Mouse (Mus musculus) midbrain, embryonic 10.5 days (tissue): ENCODE measurements at regions not wholly inside any gene's neighbourhood (a gene's known extent, or its start where the extent isn't known, plus 50 kb on each side); places are given as distances from the start of the nearest gene placed in this dataset.

Source experiments
- DNase-seq: peaks from one replicate; pipeline ENCODE4 v3.0.0-alpha.2; 2017; ENCODE audit warnings: low spot score
- H3K27ac ChIP-seq: fragments of 300-500 bp; sonication (generic); replicated peaks from 2 replicates; pipeline ENCODE4 v1.5.1; 2016; ENCODE audit warnings: mild to moderate bottlenecking
- H3K27me3 ChIP-seq: fragments of 300-500 bp; sonication (generic); 2 replicates; pipeline ENCODE4 v1.6.1; 2016; ENCODE audit warnings: low read depth, mild to moderate bottlenecking; ENCODE audit not compliant: poor library complexity, severe bottlenecking
- H3K36me3 ChIP-seq: fragments of 300-500 bp; sonication (generic); 2 replicates; pipeline ENCODE4 v1.6.1; 2016; ENCODE audit warnings: mild to moderate bottlenecking, moderate library complexity
- H3K4me1 ChIP-seq: fragments of 300-500 bp; sonication (generic); 2 replicates; pipeline ENCODE4 v1.6.1; 2016
- H3K4me3 ChIP-seq: fragments of 300-500 bp; sonication (generic); 2 replicates; pipeline ENCODE4 v1.5.1; 2016; ENCODE audit warnings: mild to moderate bottlenecking, moderate library complexity
- H3K9me3 ChIP-seq: fragments of 300-500 bp; sonication (generic); replicated peaks from 2 replicates; pipeline ENCODE4 v1.6.1; 2016; ENCODE audit warnings: mild to moderate bottlenecking
- WGBS: fragments of 180-500 bp; shearing (Covaris S2); methylation state at CpG from one replicate; pipeline ENCODE4 v1.1.7; 2016; 5-methylcytosine and 5-hydroxymethylcytosine counted together

DNA sequence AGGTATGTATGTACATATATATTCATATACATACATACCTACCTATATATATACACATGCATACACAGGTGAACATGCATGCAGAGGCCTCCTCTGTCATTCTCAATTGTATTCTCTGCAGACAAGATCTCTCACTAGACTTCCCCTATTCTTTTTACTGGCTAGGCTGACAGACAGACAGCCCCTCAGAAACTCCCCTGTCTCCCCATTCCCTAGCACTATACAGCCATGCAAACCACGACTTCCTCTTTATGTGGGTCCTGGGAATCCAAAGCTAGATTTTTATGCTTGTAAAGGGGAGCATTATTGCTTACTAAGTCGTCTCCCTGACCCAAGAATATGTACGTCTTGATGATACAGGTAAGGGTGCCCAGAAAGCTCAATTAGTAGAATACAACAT lies 86.9 kb downstream of the Fam124b start:
- Histone ChIP-seq H3K27me3 (no peaks in the 10 kb centered on the region), H3K4me1 (no peaks in the 10 kb centered on the region), H3K4me3 (no peak overlapping the region), H3K9me3 (no peaks in the 10 kb centered on the region), H3K36me3 (no peaks in the 10 kb centered on the region), H3K27ac (no peak overlapping the region)
- 76% methylated on average over 3 of the region's 3 CpGs for WGBS
- DNase-seq: no peak

DNA sequence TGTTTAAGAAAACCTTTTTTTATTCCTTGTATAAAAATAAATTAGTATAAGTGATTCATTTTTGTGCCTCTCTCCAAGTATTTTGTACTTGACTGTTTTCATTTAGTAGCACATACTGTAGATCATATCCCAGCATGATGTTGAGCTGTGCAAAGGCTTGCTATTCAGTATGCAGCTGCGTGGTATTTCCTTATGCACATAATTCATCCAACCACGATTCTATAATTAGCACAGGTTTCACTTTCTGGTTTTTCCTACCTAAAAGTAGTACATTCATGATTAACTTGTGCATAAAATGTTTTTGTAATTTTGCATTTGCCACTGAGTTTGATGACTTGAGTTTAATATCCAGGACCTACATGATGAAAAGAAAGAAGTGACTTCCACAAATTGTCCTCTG lies 94.3 kb downstream of the Fam124b start:
- no peak for DNase-seq
- H3K27me3 ChIP-seq: no peaks in the 10 kb centered on the region
- no peaks in the 10 kb centered on the region for H3K36me3 ChIP-seq
- H3K27ac ChIP-seq: no peak overlapping the region
- no peaks in the 10 kb centered on the region for H3K4me1 ChIP-seq
- H3K4me3 ChIP-seq: no peak overlapping the region
- H3K9me3 ChIP-seq: no peaks in the 10 kb centered on the region
- 93% methylated on average over 2 of the region's 2 CpGs for WGBS

DNA sequence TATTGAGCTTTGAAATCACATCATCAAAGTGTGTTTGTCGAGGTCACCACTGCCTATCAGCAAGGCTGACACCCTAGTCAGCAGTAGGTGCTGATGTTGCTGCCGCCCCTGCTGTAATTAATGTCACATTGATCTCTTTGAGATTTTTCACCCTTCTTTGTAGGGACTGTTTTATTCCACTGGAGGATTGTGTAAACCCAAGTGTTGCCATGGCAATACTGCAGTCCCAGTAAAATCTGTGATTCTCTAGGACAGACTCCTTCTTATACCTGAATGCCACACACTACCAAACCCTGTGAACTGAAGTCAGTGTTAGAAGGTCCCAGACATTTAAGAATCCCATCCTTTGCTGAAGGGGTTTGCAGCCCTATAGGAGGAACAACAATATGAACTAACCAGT lies 102.4 kb downstream of the Fam124b start:
- H3K27ac ChIP-seq: no peak overlapping the region
- WGBS: 61% methylated on average over 2 of the region's 2 CpGs
- H3K9me3 ChIP-seq: no peaks in the 10 kb centered on the region
- no peak overlapping the region for H3K4me3 ChIP-seq
- no peaks in the 10 kb centered on the region for H3K36me3 ChIP-seq
- H3K27me3 ChIP-seq: no peaks in the 10 kb centered on the region
- DNase-seq: no peak
- no peaks in the 10 kb centered on the region for H3K4me1 ChIP-seq

DNA sequence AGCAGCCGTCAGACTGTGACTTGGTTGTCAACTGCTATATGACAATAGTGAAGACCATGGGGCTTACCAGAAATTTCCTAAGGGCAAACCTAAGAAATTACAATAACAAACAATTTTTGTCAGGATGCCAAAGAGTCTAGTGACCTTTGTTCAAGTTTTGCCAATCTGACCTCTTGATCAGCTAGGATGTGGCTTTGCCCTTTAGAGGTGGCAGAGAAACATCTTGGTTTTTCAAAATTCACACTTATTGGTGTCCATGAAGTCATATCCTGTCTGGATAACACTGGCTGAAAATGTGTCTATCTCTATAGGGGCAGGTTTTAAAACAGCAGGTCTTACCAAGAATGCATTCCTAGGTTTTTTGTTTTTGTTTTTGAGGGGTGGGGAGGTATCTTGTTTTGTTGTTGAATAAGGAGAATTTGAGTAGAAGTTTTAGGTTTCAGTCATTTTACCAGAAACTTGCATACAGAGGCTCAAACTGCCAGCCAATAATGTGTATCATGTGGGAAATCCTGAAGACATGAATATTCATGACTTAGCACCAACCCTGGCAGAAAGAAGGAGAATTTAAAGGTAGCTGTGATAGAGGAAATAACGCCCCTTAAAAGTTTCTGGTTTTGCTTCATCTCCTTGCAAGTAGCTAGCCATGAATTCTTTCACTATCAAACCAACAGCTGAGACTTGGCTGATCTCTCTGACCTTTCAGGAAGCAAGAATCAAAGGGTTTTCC lies 110.4 kb downstream of the Fam124b start:
- Histone ChIP-seq H3K27me3 (no peaks in the 10 kb centered on the region), H3K27ac (no peak overlapping the region), H3K9me3 (no peaks in the 10 kb centered on the region), H3K4me1 (no peaks in the 10 kb centered on the region), H3K4me3 (no peak overlapping the region), H3K36me3 (no peaks in the 10 kb centered on the region)
- no peak for DNase-seq
- 82% methylated on average over 2 of the region's 2 CpGs for WGBS

DNA sequence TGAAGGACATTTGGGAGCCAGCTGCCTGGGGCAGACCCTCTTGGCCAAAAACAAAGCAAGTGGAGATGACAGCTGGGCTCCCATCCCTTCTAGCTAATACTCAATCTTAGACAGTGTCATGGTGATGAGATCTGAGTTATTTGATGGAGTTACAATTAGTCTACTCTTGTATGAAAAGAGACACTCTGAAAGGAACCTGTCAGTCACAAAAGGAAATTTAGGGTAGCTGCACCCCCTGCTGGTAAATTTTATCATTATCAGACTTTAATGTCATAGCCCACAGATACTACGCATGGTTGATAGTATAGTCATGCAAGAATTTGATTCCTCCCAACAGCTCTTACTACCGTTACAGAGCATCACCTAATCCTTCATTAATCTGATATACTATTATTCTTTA lies 112.0 kb downstream of the Fam124b start:
- no peaks in the 10 kb centered on the region for H3K9me3 ChIP-seq
- no peak for DNase-seq
- H3K27ac ChIP-seq: no peak overlapping the region
- H3K36me3 ChIP-seq: no peaks in the 10 kb centered on the region
- H3K4me3 ChIP-seq: no peak overlapping the region
- H3K27me3 ChIP-seq: no peaks in the 10 kb centered on the region
- H3K4me1 ChIP-seq: no peaks in the 10 kb centered on the region
- 76% methylated on average over 2 of the region's 2 CpGs for WGBS

DNA sequence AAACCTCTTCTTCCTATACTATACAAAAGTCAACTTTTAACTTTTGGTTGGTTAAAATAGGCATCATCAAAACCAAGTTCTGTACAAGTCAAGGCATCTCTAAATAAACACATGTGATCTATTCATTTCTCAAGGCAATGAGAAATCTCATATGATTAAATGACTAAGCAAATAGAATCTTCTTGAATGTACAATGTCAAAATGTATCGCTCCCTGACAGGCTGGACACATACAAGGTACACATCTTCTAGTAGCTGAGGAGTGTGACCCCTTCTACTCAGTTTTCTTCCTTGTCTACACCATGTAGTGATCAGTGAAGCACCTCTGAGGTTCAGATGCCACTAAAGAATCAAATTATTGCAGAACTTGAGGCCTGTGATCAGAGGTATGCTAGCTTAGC lies 120.0 kb downstream of the Fam124b start:
- Histone ChIP-seq H3K36me3 (no peaks in the 10 kb centered on the region), H3K4me3 (no peak overlapping the region), H3K4me1 (no peaks in the 10 kb centered on the region), H3K27ac (no peak overlapping the region), H3K9me3 (no peaks in the 10 kb centered on the region), H3K27me3 (no peaks in the 10 kb centered on the region)
- no peak for DNase-seq
- 94% methylated on average over 1 of the region's 1 CpGs for WGBS

DNA sequence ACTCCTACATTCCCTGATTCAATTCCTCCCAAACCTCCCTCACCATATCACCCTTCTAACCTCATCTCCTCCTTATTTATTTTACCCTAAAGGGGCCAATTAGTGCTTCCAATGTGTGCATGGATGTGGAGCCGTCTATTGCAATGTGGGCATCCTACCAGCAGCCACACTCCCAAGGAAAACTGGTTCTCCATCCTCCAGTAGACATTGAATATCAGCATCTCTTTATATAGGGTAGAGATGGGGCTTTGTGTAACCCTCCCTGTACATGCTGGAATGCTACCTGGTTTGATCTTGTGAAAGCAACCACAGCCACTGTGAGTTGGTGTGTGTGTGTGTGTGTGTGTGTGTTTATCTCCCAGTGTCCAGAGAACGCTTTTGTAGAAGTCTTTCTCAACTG lies 126.5 kb downstream of the Fam124b start:
- Histone ChIP-seq H3K9me3 (no peaks in the 10 kb centered on the region), H3K4me1 (no peaks in the 10 kb centered on the region), H3K36me3 (no peaks in the 10 kb centered on the region), H3K27ac (no peak overlapping the region), H3K27me3 (no peaks in the 10 kb centered on the region), H3K4me3 (no peak overlapping the region)
- no peak for DNase-seq
- WGBS: 80% methylated on average over 2 of the region's 2 CpGs

DNA sequence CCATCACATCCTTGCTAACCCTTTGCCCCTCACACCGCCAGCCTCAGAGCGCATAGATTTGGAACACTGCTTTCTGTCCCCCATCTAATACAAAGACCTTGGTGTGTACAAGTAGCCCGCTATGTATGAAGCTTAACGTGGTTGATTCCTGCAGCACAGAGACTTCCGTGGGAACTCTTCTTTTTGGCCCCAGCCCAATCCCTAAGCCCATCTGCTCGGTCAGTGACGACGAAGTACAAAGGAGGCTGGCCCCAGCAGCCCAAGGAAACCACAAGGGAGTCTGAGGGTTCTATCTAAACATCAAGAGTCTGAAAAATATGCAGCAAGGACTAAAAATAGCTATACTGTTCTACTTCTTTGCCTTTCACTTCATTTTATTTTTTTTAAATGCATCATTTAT lies 126.9 kb downstream of the Fam124b start:
- no peaks in the 10 kb centered on the region for H3K9me3 ChIP-seq
- H3K27ac ChIP-seq: no peak overlapping the region
- DNase-seq: no peak
- H3K27me3 ChIP-seq: no peaks in the 10 kb centered on the region
- 86% methylated on average over 8 of the region's 8 CpGs for WGBS
- H3K4me1 ChIP-seq: no peaks in the 10 kb centered on the region
- no peak overlapping the region for H3K4me3 ChIP-seq
- H3K36me3 ChIP-seq: no peaks in the 10 kb centered on the region

DNA sequence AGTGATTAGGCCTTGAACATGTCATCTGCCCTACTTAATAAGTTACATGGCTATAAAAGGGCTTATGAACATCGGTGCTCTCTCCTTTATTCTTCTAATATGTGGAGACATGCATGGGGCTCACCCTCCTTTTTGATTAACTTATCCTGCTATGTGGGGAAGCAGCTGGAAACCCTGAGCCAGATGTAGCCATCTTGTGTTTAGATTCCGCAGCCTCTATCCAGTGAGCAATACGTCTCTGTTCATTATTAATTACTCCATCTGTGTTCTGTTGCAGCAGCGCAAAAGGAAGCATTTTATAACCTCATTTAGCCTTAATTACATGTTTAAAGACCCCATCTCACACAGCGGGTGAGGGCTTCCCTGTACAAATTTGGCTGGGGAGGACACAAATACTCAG lies 129.6 kb downstream of the Fam124b start:
- no peaks in the 10 kb centered on the region for H3K4me1 ChIP-seq
- WGBS: 86% methylated on average over 5 of the region's 5 CpGs
- no peak overlapping the region for H3K4me3 ChIP-seq
- H3K27me3 ChIP-seq: no peaks in the 10 kb centered on the region
- no peaks in the 10 kb centered on the region for H3K9me3 ChIP-seq
- H3K36me3 ChIP-seq: no peaks in the 10 kb centered on the region
- no peak for DNase-seq
- H3K27ac ChIP-seq: no peak overlapping the region

DNA sequence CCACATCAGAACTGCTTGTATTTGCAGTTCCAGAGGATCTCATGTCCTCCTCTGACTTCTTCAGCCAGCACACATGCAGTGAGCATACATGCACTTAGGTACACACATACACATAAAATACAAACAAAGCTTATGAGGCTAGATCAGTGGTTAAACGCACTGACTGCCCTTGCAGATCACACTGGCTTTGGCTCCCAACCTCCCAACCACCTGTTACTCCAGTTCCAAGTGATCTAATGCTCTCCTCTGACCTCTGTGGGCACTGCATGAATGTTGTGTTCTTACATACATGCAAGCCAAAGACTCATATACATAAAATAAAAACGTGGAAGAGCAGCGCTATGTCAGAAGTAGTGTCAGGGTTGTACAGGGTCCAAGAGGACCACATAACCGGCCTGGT lies 141.9 kb downstream of the Fam124b start:
- H3K9me3 ChIP-seq: no peaks in the 10 kb centered on the region
- H3K4me3 ChIP-seq: no peak overlapping the region
- WGBS: 87% methylated on average over 4 of the region's 4 CpGs
- H3K27me3 ChIP-seq: no peaks in the 10 kb centered on the region
- no peaks in the 10 kb centered on the region for H3K36me3 ChIP-seq
- H3K4me1 ChIP-seq: no peaks in the 10 kb centered on the region
- no peak overlapping the region for H3K27ac ChIP-seq
- DNase-seq: no peak

DNA sequence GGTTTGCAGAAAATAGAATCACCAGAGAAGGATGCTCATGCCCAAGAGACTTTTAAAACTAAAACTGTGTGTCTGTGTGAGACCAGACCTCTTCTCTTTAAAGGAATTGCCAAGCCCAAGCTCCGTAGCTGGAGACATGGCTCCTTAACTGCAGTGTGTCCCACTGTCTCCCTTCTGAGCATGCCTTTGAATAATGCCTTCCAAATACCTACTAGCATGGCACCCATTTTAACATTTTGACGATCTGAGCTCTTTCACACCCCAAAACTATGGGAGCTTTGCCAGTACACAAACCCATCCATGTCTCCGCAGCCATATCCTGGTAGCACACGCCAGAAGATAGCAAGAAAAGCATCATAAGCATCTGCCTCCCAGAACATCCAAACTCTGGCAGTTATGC lies 143.9 kb downstream of the Fam124b start:
- H3K4me1 ChIP-seq: no peaks in the 10 kb centered on the region
- no peak overlapping the region for H3K27ac ChIP-seq
- 87% methylated on average over 4 of the region's 4 CpGs for WGBS
- H3K36me3 ChIP-seq: no peaks in the 10 kb centered on the region
- H3K27me3 ChIP-seq: no peaks in the 10 kb centered on the region
- no peaks in the 10 kb centered on the region for H3K9me3 ChIP-seq
- DNase-seq: no peak
- no peak overlapping the region for H3K4me3 ChIP-seq

DNA sequence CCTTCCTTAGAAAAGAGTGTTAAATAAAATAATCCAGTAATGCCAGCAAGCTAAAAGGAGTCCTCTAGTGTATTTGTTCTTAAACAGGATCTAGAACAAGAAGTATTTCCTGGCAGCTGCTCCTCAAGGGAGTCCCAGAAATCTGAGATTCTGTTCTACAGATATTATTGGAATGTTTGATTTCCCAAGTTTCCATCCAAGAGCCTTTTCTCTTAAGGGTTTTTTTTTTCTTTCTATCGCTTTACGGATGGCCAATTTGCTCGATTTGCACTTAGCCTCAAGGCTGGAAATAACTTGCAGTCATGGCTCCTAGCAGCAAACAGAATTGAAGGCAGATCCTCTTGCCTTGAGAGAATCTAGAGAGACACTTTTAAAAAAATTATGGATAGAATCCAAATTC lies 144.3 kb downstream of the Fam124b start:
- Histone ChIP-seq H3K4me3 (no peak overlapping the region), H3K27ac (no peak overlapping the region), H3K27me3 (no peaks in the 10 kb centered on the region), H3K4me1 (no peaks in the 10 kb centered on the region), H3K9me3 (no peaks in the 10 kb centered on the region), H3K36me3 (no peaks in the 10 kb centered on the region)
- 93% methylated on average over 3 of the region's 3 CpGs for WGBS
- no peak for DNase-seq

DNA sequence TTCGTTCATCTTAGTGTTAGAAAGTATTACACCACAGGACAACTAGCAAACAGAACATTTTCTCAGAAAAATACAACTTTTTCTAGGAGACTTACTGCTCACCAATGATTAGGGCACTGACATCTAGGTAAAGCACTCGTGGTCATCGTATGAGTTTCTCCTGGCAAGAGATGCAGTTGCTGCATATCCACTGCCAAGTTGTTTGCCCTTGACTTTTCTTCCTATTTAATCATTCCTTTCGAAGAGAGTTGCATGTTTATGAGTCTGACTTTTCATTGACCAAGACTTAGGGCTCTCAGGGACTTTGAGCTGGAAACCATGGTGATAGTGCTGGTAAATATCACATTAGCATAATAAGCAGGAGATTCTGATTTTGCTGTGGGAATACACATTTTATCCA lies 149.1 kb downstream of the Fam124b start:
- H3K27me3 ChIP-seq: no peaks in the 10 kb centered on the region
- H3K4me3 ChIP-seq: no peak overlapping the region
- no peaks in the 10 kb centered on the region for H3K4me1 ChIP-seq
- 87% methylated on average over 4 of the region's 4 CpGs for WGBS
- H3K9me3 ChIP-seq: no peaks in the 10 kb centered on the region
- DNase-seq: no peak
- H3K36me3 ChIP-seq: no peaks in the 10 kb centered on the region
- no peak overlapping the region for H3K27ac ChIP-seq

DNA sequence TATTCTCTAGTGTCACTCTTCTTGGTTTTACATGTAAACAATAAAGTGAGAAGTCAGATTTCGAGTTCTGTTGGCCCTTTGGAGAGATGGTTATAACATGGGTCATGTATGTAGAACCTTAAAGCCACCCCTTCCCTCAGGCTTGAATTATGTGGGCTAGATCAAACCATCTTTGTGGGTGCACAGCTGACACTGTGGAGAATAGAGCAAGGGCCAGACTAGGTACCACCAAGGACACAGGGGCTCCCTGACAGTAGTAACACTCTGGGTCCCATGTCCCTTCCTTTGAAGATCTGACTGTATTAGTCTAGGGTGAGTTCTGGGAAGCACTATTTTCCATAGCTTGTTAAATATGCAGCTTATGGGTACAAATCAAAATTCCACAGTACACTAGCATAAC lies 156.2 kb downstream of the Fam124b start:
- Histone ChIP-seq H3K4me1 (no peaks in the 10 kb centered on the region), H3K9me3 (no peaks in the 10 kb centered on the region), H3K27ac (no peak overlapping the region), H3K4me3 (no peak overlapping the region), H3K27me3 (no peaks in the 10 kb centered on the region), H3K36me3 (no peaks in the 10 kb centered on the region)
- WGBS: 80% methylated on average over 1 of the region's 1 CpGs
- no peak for DNase-seq
